Mouse (Mus musculus): ENCODE results near the gene Rpl22. TPM values are rescaled to one million over a fixed set of nuclear protein-coding genes. Genes with fewer than 3 reads are reported as not detected.

Rpl22 gene
- total RNA-seq, 1 experiment = 1,458 TPM

GRCm38 (mm10) chr4:152313211-152313632 lies 12.3 kb upstream of the Rpl22 start:
- no peak overlapping the region for H3K27ac ChIP-seq (ENCODE audit: insufficient read depth, low read depth, low read length, poor library complexity, severe bottlenecking)

DNA sequence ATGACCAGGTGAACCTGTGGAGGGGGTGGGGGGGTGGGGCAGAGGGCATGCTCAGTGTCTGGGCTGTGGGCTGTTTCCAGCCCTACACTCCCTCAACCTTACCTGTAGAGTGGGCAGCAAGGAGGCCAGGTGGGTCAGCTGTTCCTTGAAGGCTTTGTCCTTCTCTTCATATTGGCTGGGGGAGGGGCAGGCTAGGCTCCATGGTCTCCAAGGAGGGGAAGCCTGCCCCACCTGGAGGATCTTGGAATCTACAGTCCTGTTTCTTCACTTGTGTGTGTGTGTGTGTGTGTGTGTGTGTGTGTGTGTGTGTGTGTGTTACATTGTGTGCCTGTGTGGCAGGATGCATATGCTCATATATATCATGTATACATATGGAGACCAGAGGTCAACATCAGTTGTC lies 11.6 kb upstream of the Rpl22 start:
- no peak for DNase-seq (ENCODE audit: low read depth, low spot score)
- peaks cover 2 to 26% of the 10 kb centered on the region in 2 experiments; a peak in 3 of 4 replicates for H3K4me1 ChIP-seq (ENCODE audit: control insufficient read depth in 2 of 2, insufficient read depth in 2 of 2, low read length in 2 of 2, poor library complexity in 1 of 2)
- H3K36me3 ChIP-seq (ENCODE audit: control insufficient read depth, insufficient read depth, low read length, poor library complexity, severe bottlenecking) = peaks cover 4% of the 10 kb centered on the region; the same call in 1 of the 2 replicates
- TF ChIP-seq CHD2 (IDR thresholded peaks at IDR 0.05; ENCODE audit: low read depth, low read length) (no peak), ZNF384 (IDR thresholded peaks at IDR 0.05; ENCODE audit: low read depth, low read length) (no peak), HCFC1 (IDR thresholded peaks at IDR 0.05; ENCODE audit: borderline replicate concordance, insufficient read depth, low read length) (no peak)
- no peak overlapping the region for H3K27ac ChIP-seq (ENCODE audit: insufficient read depth, low read depth, low read length, poor library complexity, severe bottlenecking)
- no peaks in the 10 kb centered on the region for H3K9me3 ChIP-seq (ENCODE audit: control insufficient read depth, insufficient read depth, low read depth, low read length)
- in situ Hi-C loops (cut with MboI; ENCODE audit: low sequenced_read_pairs in 2 of 2, unreplicated experiment in 2 of 2) = no loop called here
- H3K9ac ChIP-seq (ENCODE audit: insufficient read depth, low read depth, low read length, poor library complexity, severe bottlenecking) = no peak overlapping the region
- H3K4me3 ChIP-seq (ENCODE audit: insufficient read depth in 1 of 2, low read depth in 1 of 2, low read length in 2 of 2, poor library complexity in 1 of 2, severe bottlenecking in 1 of 2) = no peak overlapping the region

More at GRCm38 (mm10) chr4:152313211-152313632, 12.3 kb upstream of the Rpl22 start:
- peak overlapping the region; percentile 49 to 60 for H3K4me3 ChIP-seq (ENCODE audit: insufficient read depth in 1 of 2, low read depth in 1 of 2, low read length in 2 of 2, poor library complexity in 1 of 2, severe bottlenecking in 1 of 2)
- no peaks in the 10 kb centered on the region for H3K9me3 ChIP-seq (ENCODE audit: control insufficient read depth, insufficient read depth, low read depth, low read length)
- TF ChIP-seq CHD2 (IDR thresholded peaks at IDR 0.05; ENCODE audit: low read depth, low read length) (no peak), HCFC1 (IDR thresholded peaks at IDR 0.05; ENCODE audit: borderline replicate concordance, insufficient read depth, low read length) (no peak), MAFK (IDR thresholded peaks at IDR 0.05; ENCODE audit: insufficient read depth, low read depth, low read length) (no peak), ZC3H11A (IDR thresholded peaks at IDR 0.05; ENCODE audit: borderline replicate concordance, low read depth, low read length) (no peak), ZNF384 (IDR thresholded peaks at IDR 0.05; ENCODE audit: low read depth, low read length) (no peak)
- peaks cover 4% of the 10 kb centered on the region; the same call in 1 of the 2 replicates for H3K36me3 ChIP-seq (ENCODE audit: control insufficient read depth, insufficient read depth, low read length, poor library complexity, severe bottlenecking)
- in situ Hi-C loops (cut with MboI; ENCODE audit: low sequenced_read_pairs in 2 of 2, unreplicated experiment in 2 of 2) = no loop called here
- DNase-seq (ENCODE audit: low read depth, low spot score) = no peak
- peak overlapping the region; percentile 50 for H3K9ac ChIP-seq (ENCODE audit: insufficient read depth, low read depth, low read length, poor library complexity, severe bottlenecking)
- H3K4me1 ChIP-seq (ENCODE audit: control insufficient read depth in 2 of 2, insufficient read depth in 2 of 2, low read length in 2 of 2, poor library complexity in 1 of 2) = peaks cover 2 to 23% of the 10 kb centered on the region in 2 experiments; a peak in 3 of 4 replicates

- Histone ChIP-seq H3K36me3 (ENCODE audit: control insufficient read depth, insufficient read depth, low read length, poor library complexity, severe bottlenecking) (peaks cover 4% of the 10 kb centered on the region; the same call in 1 of the 2 replicates), H3K4me3 (ENCODE audit: insufficient read depth in 1 of 2, low read depth in 1 of 2, low read length in 2 of 2, poor library complexity in 1 of 2, severe bottlenecking in 1 of 2) (peak overlapping the region; percentile 57 to 63), H3K27ac (ENCODE audit: insufficient read depth, low read depth, low read length, poor library complexity, severe bottlenecking) (no peak overlapping the region), H3K9me3 (ENCODE audit: control insufficient read depth, insufficient read depth, low read depth, low read length) (no peaks in the 10 kb centered on the region), H3K4me1 (ENCODE audit: control insufficient read depth in 2 of 2, insufficient read depth in 2 of 2, low read length in 2 of 2, poor library complexity in 1 of 2) (peaks cover 2 to 26% of the 10 kb centered on the region in 2 experiments; a peak in 3 of 4 replicates), H3K9ac (ENCODE audit: insufficient read depth, low read depth, low read length, poor library complexity, severe bottlenecking) (peak overlapping the region; percentile 0)
- TF ChIP-seq CHD2 (IDR thresholded peaks at IDR 0.05; ENCODE audit: low read depth, low read length) (no peak), ZC3H11A (IDR thresholded peaks at IDR 0.05; ENCODE audit: borderline replicate concordance, low read depth, low read length) (no peak), MAFK (IDR thresholded peaks at IDR 0.05; ENCODE audit: insufficient read depth, low read depth, low read length) (no peak), HCFC1 (IDR thresholded peaks at IDR 0.05; ENCODE audit: borderline replicate concordance, insufficient read depth, low read length) (no peak), ZNF384 (IDR thresholded peaks at IDR 0.05; ENCODE audit: low read depth, low read length) (no peak)
- in situ Hi-C loops (cut with MboI; ENCODE audit: low sequenced_read_pairs in 2 of 2, unreplicated experiment in 2 of 2) = no loop called here
- no peak for DNase-seq (ENCODE audit: low read depth, low spot score)
Measured at GRCm38 (mm10) chr4:152315498-152316213, 9.9 kb upstream of the Rpl22 start.

DNA sequence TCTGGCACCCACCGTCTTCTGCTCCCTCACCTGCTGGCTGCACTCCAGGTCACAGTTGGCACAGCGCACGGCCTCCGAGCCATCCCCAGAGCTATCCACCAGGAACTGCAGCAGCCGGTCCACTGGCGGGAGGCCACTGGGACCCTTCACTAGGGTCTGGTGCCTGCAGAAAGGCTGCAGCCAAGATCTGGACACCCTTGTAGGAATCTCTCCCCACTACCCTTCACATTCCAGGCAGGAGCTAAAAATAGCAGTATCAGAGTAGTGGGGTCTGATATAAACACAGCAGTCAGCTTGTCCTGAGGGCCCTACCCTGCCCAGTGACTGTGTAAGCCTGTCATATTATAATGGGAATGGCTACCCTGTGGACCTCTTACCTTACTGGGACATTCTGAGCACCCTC lies 7.9 kb upstream of the Rpl22 start:
- H3K9ac ChIP-seq (ENCODE audit: insufficient read depth, low read depth, low read length, poor library complexity, severe bottlenecking) = no peak overlapping the region
- peaks cover 2 to 24% of the 10 kb centered on the region in 2 experiments; a peak in 3 of 4 replicates for H3K4me1 ChIP-seq (ENCODE audit: control insufficient read depth in 2 of 2, insufficient read depth in 2 of 2, low read length in 2 of 2, poor library complexity in 1 of 2)
- in situ Hi-C loops (cut with MboI; ENCODE audit: low sequenced_read_pairs in 2 of 2, unreplicated experiment in 2 of 2) = no loop called here
- no peaks in the 10 kb centered on the region for H3K9me3 ChIP-seq (ENCODE audit: control insufficient read depth, insufficient read depth, low read depth, low read length)
- no peak for DNase-seq (ENCODE audit: low read depth, low spot score)
- H3K36me3 ChIP-seq (ENCODE audit: control insufficient read depth, insufficient read depth, low read length, poor library complexity, severe bottlenecking) = no peaks in the 10 kb centered on the region
- no peak overlapping the region for H3K4me3 ChIP-seq (ENCODE audit: insufficient read depth in 1 of 2, low read depth in 1 of 2, low read length in 2 of 2, poor library complexity in 1 of 2, severe bottlenecking in 1 of 2)
- H3K27ac ChIP-seq (ENCODE audit: insufficient read depth, low read depth, low read length, poor library complexity, severe bottlenecking) = no peak overlapping the region
- TF ChIP-seq ZNF384 (IDR thresholded peaks at IDR 0.05; ENCODE audit: low read depth, low read length) = no peak
- TF ChIP-seq HCFC1 (IDR thresholded peaks at IDR 0.05; ENCODE audit: borderline replicate concordance, insufficient read depth, low read length) = no peak
- no peak for TF ChIP-seq MAFK (IDR thresholded peaks at IDR 0.05; ENCODE audit: insufficient read depth, low read depth, low read length)
- TF ChIP-seq ZC3H11A (IDR thresholded peaks at IDR 0.05; ENCODE audit: borderline replicate concordance, low read depth, low read length) = no peak
- no peak for TF ChIP-seq CHD2 (IDR thresholded peaks at IDR 0.05; ENCODE audit: low read depth, low read length)
